In genomic region chr10:108300843-108301242, GRCm38 (mm10) we compare ENCODE assay signal across 7 mouse cellular contexts. TPM values are rescaled to one million over a fixed set of nuclear protein-coding genes. Genes with fewer than 3 reads are reported as not detected.
DNase-seq lines count a peak whose midpoint lies in the region; ATAC-seq and TF ChIP-seq lines count a peak whose summit lies in the region.

No protein-coding gene starts in this region.

- peak; percentile 15; the same call in 1 of the 2 replicates for ATAC-seq in embryonic facial prominence, embryonic 11.5 days (replicated peaks; ENCODE audit: insufficient number of reproducible peaks, low FRiP score, low TSS enrichment, low read depth)
- ATAC-seq in midbrain, embryonic 13.5 days = peak; percentile 81

- no peaks in the 10 kb centered on the region for H3K9me3 ChIP-seq in embryonic facial prominence, embryonic 11.5 days (replicated peaks; ENCODE audit: control insufficient read depth, low read length)
- no peaks in the 10 kb centered on the region for H3K9me3 ChIP-seq in limb, embryonic 10.5 days (replicated peaks)
- H3K9me3 ChIP-seq in midbrain, embryonic 13.5 days = no peaks in the 10 kb centered on the region

- WGBS in embryonic facial prominence, embryonic 11.5 days = 13% methylated on average over 19 of the region's 19 CpGs
- 17% methylated on average over 19 of the region's 19 CpGs for WGBS in limb, embryonic 10.5 days
- 15% methylated on average over 19 of the region's 19 CpGs for WGBS in midbrain, embryonic 13.5 days
- WGBS in small intestine, adult 2 months = 4% methylated on average over 19 of the region's 19 CpGs

- no peak for TF ChIP-seq POLR2A in small intestine, adult 2 months (IDR thresholded peaks at IDR 0.05; ENCODE audit: low read depth, low read length)

- H3K4me3 ChIP-seq in embryonic facial prominence, embryonic 11.5 days (ENCODE audit: low read depth, low read length) = no peak overlapping the region
- no peak overlapping the region for H3K4me3 ChIP-seq in limb, embryonic 10.5 days
- H3K4me3 ChIP-seq in midbrain, embryonic 13.5 days (replicated peaks) = no peak overlapping the region; the same call in 1 of the 2 replicates
- H3K4me3 ChIP-seq in small intestine, adult 2 months (ENCODE audit: low read depth, low read length) = peak overlapping the region; percentile 40; the same call in 1 of the 2 replicates

- H3K27me3 ChIP-seq in embryonic facial prominence, embryonic 11.5 days (ENCODE audit: control insufficient read depth, insufficient read depth, low read length) = no peaks in the 10 kb centered on the region
- no peaks in the 10 kb centered on the region for H3K27me3 ChIP-seq in limb, embryonic 10.5 days (ENCODE audit: low read depth, poor library complexity, severe bottlenecking)
- H3K27me3 ChIP-seq in midbrain, embryonic 13.5 days = no peaks in the 10 kb centered on the region
- H3K27me3 ChIP-seq in small intestine, adult 2 months (ENCODE audit: control insufficient read depth, insufficient read depth, low read length) = no peaks in the 10 kb centered on the region

- H3K27ac ChIP-seq in embryonic facial prominence, embryonic 11.5 days (replicated peaks; ENCODE audit: low read depth, low read length) = no peak overlapping the region
- no peak overlapping the region for H3K27ac ChIP-seq in limb, embryonic 10.5 days
- H3K27ac ChIP-seq in midbrain, embryonic 13.5 days = no peak overlapping the region
- H3K27ac ChIP-seq in small intestine, adult 2 months (ENCODE audit: insufficient read depth, low read depth, low read length) = no peak overlapping the region

- no peak overlapping the region for H3K9ac ChIP-seq in embryonic facial prominence, embryonic 11.5 days (replicated peaks; ENCODE audit: low read length)
- H3K9ac ChIP-seq in midbrain, embryonic 13.5 days (replicated peaks) = no peak overlapping the region

- no peak overlapping the region for H3K4me2 ChIP-seq in embryonic facial prominence, embryonic 11.5 days (ENCODE audit: low read depth, low read length)
- peak overlapping the region; percentile 38 for H3K4me2 ChIP-seq in midbrain, embryonic 13.5 days (replicated peaks)

- peak; percentile 87 for DNase-seq in adrenal gland, postnatal 25 days
- peak; percentile 89 for DNase-seq in embryonic facial prominence, embryonic 11.5 days (ENCODE audit: low spot score)
- DNase-seq in heart, adult 11 months = peak; percentile 94
- peak; percentile 77 for DNase-seq in kidney, adult 11 months
- DNase-seq in limb, embryonic 10.5 days (ENCODE audit: low spot score) = peak; percentile 84

- peak; percentile 88; the same call in 1 of the 2 replicates for TF ChIP-seq CTCF in small intestine, adult 2 months (IDR thresholded peaks at IDR 0.05; ENCODE audit: extremely low read depth, insufficient read length, insufficient replicate concordance, low read depth, low read length)

- no peaks in the 10 kb centered on the region for H3K36me3 ChIP-seq in embryonic facial prominence, embryonic 11.5 days (replicated peaks; ENCODE audit: control insufficient read depth, insufficient read depth, low read depth, low read length)
- no peaks in the 10 kb centered on the region for H3K36me3 ChIP-seq in limb, embryonic 10.5 days
- H3K36me3 ChIP-seq in midbrain, embryonic 13.5 days = no peaks in the 10 kb centered on the region
- no peaks in the 10 kb centered on the region for H3K36me3 ChIP-seq in small intestine, adult 2 months (ENCODE audit: control insufficient read depth, insufficient read depth, low read length)

- H3K4me1 ChIP-seq in embryonic facial prominence, embryonic 11.5 days (ENCODE audit: control insufficient read depth, insufficient read depth, low read length) = no peaks in the 10 kb centered on the region
- no peaks in the 10 kb centered on the region for H3K4me1 ChIP-seq in limb, embryonic 10.5 days
- H3K4me1 ChIP-seq in midbrain, embryonic 13.5 days (replicated peaks) = no peaks in the 10 kb centered on the region
- H3K4me1 ChIP-seq in small intestine, adult 2 months (ENCODE audit: control insufficient read depth, insufficient read depth, insufficient read length, low read length) = peaks cover 5% of the 10 kb centered on the region; the same call in 1 of the 2 replicates

RNA-seq across cellular contexts. Expression of gene Pawr, which starts 31.1 kb away (rescaled TPM):
- total RNA-seq in adrenal gland, postnatal 25 days (2021) = 11.7 and 12.3 TPM in 2 replicates
- polyA plus RNA-seq in embryonic facial prominence, embryonic 11.5 days (2014; fragmentation: Nextera tagmentation; extraction: Ambion mirVana) = 11.6 TPM in 2 replicates
- 4.0 and 4.3 TPM in 2 replicates for polyA plus RNA-seq in limb, embryonic 10.5 days (2016; fragmentation: Nextera tagmentation; extraction: Ambion mirVana)
- 2.6 and 4.0 TPM in 2 replicates for polyA plus RNA-seq in midbrain, embryonic 13.5 days (2015; fragmentation: Nextera tagmentation; extraction: Ambion mirVana)
- polyA plus RNA-seq in small intestine, adult 2 months (2012; rRNA removed) = 11.9 and 31.8 TPM in 2 replicates
